Mouse (Mus musculus) adrenal gland, postnatal 25 days (tissue): Measurements from ENCODE around the gene Fyco1. TPM values are rescaled to one million over a fixed set of nuclear protein-coding genes. Genes with fewer than 3 reads are reported as not detected.
"Not testable (repeated sequence)": the region's sequence is repeated elsewhere in the genome, so short reads cannot be mapped to it uniquely, and the experiment has no call there.

Experiments
- DNase-seq: peaks from one replicate; pipeline ENCODE4 v3.0.0; 2021; ENCODE audit warnings: mixed read lengths
- total RNA-seq: library from RNA; stranded (reverse); gene quantifications from 2 replicates; pipeline ENCODE4 v1.2.3, GENCODE M21; 2021

Fyco1 gene
- total RNA-seq, 1 experiment from 2014 or later = 65.1 TPM

DNA sequence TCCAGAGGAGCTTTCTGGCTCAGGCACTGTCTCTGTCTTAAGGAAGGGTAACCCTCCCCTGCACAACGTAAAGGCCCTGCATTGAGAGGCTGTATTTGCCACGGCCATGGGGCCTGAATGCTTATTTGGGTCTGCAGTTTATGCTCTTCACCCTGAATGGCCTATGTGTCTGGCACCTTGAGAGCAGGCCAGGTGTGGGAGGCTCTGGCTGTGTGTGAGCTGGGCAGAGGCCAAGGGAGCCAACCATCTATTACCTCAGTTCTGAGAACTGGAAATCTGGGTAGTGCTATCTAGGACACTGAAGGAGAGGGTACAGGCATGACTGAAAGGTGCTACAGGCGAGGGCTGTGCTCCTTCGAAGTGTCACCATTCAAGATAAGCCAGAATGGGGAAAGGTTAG lies 36.9 kb downstream of the Fyco1 start:
- no peak for DNase-seq

DNA sequence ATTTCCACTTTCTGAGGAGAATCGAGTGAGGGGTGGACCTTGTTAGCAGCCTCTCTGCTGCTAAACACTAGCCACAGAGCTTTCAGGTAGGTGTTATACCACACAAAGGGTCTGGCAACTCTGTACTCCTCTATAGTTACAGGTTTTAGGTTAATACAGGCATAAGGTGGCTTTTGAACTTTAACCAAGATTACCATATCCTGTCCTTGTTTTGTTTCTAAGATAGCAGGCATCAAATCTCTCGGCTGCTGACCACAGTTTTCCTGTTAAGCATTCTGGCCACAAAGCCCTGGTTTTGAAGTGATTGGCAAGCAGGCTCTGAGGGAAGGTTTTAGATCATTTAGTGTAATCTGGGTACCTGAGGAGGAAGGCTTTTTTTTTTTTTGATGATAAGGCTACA lies 37.4 kb downstream of the Fyco1 start:
- no peak for DNase-seq

DNA sequence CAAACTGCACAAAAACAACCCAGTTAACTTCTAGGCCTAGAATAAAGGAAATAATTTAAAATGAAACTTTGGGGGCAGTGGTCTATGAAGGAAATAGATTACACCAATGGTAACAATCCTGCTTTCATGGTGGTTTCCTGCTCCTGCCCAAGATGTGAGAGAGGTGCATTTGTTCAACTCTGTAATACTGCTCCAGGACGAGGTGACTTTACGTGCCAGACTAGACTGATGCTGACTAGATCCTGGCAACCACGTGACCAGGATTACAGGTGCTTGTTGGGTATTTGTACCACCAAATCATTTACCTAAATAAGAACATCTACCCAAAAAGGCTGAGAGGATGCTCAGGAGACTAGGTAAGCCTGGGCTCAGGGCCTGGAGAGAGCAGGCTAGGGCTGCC lies 39.9 kb downstream of the Fyco1 start:
- no peak for DNase-seq

DNA sequence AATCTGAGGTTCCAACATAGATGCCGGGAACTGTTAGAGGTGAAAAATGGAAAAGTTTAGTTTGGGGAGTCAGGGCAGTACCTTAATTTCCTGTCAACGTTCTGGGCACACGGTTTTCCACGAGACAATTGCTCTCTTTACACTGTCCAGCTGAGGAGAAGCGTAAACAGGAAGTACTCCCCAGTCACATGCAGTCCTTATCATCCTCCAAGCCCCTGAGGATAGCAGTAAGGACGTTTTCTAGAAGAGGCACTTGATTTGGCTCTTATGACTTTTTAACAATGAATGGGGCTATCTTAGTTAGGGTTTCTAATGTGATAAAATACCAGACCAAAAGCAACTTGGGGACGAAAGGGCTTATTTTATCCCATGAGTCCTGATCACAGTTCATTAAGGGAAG lies 43.1 kb downstream of the Fyco1 start:
- DNase-seq = no peak

DNA sequence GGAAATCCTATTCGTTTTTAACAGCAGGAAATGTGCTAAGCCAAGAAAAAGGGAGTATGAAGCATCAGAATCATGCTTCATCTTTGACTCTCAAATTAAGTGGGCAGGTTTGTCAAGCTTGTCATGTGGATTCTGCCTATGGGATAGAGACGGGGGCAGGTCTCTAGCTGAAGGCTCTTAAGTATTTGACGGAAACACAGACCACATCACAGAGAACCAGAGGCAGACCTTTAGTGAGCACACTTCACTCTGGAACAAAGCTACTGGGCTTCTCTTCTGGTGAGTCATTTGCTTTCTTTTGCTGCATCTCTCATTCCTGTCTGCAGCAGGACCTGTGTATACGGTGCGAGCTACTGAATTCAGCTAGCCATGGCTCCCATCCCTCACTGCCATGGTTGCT lies 45.4 kb downstream of the Fyco1 start, which contains the start of gene Cxcr6:
Cxcr6 (plus strand) TSS at position 209 of the 400 bp plus-strand sequence.
- DNase-seq = no peak

DNA sequence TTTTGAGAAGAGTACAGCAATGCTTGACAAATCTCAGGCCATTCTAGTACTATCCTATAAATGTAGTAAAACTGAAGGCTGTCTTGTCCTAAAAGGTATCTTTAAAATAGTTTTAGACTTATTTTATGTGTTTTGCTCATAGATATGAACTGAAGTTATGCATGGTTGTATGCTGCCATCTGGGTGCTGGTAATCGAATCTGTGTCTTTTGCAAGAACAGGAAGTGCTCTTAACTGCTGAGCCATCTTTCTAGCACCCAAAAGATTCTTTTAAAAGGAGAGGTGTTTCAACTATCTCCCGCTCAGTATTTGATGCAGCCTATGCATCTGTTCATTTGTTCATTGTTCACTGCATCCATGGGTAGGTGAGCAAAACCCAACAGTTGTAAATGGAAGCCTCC lies 46.5 kb downstream of the Fyco1 start:
- DNase-seq = no peak

DNA sequence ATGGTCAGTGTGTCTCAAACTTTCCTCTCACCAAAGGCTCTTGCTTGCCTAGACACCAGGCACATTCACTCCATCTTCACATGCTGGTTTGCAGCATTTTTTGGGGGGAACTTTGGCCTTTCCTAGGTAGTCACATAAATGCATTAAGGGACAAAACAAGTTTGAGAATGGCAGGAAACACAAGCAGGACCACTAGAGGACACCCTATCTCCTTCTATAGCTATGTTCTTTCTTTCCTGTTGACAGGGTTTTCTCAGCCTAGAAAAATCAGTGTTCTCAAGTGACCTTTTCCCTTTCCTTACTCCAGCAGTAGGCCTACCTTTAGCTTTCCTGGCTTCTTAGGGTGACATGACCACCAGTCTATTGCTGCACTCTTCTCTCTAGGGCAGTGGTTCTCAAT lies 48.8 kb downstream of the Fyco1 start:
- no peak for DNase-seq

DNA sequence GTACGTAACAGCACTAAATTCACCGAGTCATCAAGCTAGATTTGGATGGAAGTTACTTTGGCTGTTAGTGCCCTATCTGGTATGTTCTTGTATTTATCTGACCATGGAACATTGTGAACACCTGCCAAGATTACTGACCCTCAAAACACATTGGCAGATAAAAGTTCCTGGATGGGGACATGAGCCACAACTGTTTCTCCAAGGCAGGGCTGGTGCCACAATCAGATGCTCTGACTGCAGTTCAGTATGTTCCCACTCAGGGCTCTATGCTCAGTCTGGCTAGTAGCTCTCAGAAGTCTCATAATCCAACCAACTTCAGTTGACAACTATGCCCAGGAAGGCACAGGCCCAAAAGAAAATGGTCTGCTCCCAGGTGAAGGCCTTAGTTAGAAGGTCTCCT lies 49.3 kb downstream of the Fyco1 start:
- DNase-seq = no peak

DNA sequence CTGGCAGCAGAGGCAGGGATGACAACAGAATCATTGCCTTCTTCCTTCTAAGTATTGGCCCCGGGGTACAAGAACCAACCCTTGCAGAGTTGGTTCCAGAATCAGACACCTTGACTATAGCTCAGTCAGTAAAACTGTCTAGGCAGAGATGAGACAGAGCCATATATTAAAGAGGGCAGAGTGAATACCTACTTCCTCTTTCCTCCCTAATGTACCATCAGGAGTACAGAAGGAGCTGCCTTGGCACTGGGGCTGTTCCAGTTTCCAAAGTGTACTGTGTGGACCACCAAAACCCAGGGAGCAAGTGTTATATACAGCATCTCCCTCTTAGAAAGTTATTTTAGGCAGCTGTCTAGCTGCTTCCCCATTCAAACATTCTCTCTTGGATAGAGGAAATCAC lies 50.2 kb downstream of the Fyco1 start:
- DNase-seq = no peak

DNA sequence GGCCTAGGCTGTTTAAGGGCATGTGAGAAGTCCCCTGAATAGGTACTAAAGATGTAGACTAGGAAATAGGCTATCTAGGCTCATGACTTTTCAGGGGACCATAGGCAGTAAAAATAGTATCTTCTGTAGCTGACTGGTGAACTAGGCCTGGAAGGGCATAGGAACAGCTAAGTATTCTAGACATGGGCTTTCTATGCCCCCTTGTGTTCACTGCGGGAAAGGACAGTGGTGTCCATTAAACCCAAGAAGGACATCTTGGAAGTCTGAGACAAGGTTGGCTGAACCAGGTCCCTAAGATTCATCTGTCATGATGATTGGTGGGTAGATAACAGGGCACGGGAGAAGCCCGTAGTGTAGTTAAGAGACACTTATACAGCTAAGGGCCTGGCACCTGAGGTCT lies 55.5 kb downstream of the Fyco1 start:
- peak; percentile 9 for DNase-seq

DNA sequence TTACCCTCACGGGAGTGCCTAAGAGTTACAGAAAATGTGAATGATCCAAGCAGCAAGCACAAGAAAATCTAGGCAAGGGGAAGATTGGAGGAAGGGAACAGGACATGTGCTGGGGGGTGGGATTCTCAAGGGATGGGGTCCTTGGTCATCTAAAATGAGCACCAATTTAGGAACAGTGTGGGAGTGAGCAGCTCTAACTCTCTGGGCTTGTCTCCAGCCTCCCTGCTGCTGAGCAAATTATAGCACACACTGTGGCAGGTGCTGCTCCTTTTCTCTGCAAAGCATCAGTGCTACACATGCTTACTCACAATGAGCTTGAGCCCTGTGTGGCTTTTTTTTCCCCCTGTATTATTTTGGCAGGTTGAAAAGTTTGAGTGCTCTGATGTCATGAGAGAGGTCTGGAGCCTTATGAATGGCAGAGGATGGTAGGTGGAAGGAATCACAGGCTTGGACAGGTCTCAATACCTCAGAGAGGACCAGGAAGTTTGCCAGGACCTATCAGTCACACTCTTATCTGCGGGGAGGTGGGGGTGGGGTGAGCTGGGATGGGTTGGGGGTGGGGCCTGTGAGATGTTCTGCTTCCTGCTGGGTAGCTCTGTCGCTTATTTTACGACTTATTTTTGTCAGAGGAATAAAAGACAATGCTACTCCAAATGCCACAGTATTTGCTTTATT lies 62.7 kb downstream of the Fyco1 start:
- DNase-seq = no peak

DNA sequence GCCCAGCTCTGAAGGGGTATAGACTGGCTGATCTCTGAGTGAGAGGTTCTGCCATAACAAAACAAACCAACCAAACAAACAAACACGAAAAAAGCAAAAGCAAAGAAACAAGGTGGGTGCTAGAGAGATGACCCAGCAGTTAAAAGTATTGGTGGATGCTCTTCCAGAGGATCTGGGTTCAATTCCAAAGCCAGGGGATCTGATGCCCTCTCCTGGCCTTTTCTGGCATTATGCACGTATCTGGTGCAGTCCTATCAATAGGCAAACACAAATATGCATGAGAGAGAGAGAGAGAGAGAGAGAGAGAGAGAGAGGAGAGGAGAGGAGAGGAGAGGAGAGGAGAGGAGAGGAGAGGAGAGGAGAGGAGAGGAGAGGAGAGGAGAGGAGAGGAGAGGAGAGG lies 78.4 kb downstream of the Fyco1 start:
- DNase-seq = not testable (repeated sequence)

DNA sequence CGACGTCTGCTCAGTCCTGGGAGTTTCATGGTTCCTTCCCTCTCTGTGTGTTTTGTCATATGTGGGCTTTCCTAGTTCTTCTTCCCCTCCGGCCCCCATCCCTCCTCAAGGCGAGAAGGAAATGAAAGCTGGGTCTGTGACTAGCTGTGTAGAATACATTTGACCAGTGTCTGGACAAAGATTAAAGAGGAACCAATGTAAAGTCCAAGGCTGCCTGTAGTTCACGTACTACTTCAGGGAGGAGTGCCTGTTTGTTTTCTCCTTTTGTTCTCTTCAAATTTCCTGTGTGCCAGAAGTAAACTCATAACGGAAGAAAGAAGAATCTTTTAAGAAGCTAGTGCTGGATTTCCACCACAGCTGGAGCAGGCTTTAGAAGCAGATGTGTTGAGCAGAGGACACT lies 82.2 kb downstream of the Fyco1 start:
- no peak for DNase-seq

DNA sequence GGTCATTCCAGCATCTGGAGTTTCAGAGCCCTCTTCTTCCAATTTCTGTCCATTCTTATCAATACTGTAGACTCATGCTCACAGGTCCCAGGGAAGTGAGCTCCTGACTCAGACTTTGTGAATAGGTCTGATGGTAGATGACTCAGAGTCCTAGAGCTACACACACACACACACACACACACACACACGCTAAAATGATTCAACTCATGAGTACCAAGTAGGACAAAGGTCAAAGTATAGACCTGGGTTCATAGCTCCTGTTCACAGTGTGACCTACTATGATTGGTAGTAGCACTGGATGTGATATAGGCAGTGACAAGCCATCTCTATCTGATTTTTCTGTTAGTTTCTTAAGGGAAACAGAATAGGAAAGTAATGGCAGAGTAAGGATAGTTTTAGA lies 83.3 kb downstream of the Fyco1 start:
- peak; percentile 17 for DNase-seq

DNA sequence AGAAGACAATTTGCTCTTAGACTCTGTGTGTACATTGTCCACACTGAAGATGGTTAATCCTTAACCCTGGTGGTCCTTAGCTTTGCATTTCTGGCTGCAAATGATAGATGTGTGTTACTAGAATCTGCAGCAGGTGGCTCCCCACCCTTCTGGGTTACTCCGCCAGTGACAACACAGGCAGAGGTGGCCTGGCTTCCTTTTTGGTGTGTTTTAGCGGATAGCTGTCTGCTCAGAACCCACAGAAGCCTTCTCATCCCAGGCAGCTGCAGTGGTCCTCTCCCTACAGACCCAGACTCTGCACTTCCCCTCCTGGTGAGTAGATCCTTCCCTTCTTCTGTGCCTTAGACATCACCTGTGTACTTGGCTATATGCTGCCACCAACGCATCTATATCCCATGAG lies 84.7 kb downstream of the Fyco1 start:
- DNase-seq = no peak

DNA sequence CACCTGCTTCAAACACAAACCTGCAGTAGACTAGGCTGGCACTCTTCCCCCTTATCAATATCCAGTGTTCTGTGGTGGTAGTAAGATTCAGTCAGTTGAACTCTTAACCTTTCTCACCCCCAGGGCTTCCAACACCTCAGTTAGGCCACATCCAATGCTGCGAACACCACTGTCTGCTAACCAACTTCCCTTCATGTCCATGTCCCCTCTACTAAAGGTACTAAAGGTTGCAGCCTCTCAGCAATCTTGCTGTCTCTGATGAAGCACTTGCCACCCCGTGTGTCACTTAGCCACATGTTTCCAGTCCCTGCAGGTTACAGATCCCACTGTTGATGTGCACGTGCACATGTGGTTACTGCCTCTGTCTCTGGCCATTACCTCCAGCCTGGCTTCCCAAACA lies 87.9 kb downstream of the Fyco1 start:
- DNase-seq = no peak

DNA sequence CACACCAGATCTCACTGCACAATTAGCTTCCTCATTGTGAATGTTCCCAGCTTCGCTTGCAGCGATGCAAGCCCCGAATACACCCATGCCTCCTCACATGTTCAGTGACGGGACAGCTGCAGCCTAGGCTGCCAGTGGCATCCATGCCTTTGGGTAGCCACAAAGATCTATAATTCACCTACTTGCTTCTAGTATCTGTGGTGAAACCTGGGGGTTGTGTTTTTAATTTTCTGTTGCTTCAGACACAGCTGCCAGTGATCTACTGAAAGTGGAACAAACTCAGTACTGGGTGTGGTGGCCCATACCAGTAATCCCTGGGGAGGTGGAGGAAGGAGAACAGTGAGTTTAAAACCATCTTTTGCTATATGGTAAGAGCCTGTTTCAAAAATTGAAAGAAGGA lies 88.8 kb downstream of the Fyco1 start:
- no peak for DNase-seq

DNA sequence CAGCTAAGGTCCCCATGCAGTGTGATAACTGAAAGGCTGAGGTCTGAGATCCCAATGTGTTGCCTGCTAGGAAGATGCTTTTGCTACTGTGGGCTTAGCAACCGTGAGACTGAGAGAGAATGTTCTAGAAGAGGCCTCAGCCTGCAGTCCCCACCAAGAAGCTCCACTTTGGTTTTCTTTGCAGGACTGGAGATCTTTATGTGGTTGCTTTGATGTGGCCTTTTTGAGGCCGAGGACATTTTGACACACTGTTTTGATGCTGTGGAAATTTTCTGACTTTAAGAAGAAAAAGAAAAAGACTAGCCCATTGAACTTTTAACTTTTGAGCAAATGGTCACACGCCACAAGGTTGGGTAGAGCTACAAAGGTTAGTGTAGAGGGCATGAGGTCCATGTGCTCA lies 90.9 kb downstream of the Fyco1 start:
- DNase-seq = no peak

DNA sequence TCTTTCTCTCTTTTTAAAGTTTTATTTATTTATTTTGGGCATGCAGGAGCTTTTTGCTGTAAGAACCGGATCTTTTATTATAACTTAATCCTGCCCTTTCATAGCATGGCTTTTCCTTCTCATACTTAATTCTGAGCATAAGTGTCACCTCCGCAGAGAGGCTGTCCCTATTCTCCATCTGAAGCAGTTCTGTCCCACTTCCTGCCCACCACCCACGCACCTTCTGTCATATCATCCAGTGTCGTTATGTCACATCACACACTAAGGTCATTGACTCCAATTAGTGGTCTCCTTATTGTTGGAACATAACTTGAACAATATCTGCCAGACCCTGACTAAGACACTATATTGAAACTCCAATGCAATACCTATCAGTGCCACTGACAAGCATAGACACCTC lies 93.1 kb downstream of the Fyco1 start:
- DNase-seq = no peak

DNA sequence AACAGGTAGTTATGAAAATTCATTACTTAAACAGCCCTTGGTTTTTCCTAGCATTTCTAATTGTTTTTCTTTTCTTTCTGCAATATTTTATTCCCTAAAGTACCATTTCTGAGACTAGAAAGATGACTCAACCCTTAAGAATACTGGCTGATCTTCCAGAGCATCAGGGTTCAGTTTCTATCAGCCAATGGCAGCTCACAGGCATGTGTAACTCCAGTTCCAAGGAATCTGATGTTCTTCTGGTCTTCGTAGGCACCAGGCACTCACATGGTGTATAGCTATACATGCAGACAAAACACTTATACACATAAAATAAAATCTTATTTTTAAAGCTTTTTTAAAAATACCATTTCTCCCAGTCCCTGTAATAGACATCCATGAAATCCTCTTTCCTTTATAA lies 93.5 kb downstream of the Fyco1 start:
- no peak for DNase-seq

DNA sequence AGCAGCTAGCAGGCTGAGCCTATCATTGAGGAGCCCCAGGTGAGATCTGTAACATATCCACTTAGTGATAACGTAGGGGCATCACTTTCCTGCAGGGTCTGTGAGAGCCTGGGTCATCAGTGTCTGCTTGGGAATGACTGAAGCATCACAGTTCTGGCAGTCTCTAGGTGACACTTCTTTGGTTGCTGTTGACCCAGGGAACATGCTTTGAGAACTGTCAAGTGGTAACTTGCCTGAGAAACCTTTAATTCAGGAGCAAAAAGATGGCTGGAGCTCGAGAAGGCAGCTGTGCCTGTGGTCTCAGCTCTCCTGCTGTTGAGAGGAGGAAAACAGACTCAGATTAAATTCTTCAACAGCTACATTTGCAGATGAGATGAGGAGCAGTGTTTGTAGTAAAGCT lies 94.4 kb downstream of the Fyco1 start:
- DNase-seq = no peak

DNA sequence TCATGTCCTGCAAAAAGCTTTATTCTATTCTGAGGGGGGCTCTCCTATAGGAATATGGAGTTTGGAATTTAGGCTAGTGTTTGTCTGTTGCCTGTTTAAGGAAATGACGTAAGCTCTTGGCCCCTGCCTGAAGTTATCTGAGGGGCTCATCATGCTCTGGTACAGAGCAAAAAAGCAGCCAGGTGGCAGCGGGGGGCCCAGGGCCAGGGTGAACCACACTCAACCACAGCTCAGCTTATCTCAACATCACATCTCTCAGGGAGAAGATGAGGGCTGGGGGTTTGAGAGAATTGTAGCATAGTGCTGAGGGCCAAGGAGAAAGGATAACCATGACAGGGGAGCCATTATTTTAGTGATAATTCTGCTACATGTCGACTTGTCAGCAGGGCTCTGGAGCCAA lies 94.9 kb downstream of the Fyco1 start:
- DNase-seq = no peak

DNA sequence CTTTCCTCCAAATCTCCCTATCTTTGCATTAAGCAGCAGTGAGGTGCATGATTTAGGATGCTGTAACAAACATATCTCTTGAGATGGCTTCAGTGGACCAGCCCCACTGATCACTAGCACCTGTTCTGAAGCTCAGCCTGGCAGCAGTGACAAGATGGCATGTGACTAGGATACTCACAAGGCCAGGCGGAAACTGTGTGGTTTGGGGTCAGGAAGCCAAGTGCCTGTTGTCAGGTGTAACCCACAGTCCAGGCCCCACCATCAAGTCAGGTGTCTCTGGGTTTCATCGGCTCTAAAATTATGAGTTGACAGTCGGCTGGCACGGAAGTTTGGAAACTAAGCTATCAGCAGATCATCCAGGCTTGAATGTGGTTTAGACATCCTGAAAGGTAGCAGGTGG lies 97.4 kb downstream of the Fyco1 start:
- no peak for DNase-seq

DNA sequence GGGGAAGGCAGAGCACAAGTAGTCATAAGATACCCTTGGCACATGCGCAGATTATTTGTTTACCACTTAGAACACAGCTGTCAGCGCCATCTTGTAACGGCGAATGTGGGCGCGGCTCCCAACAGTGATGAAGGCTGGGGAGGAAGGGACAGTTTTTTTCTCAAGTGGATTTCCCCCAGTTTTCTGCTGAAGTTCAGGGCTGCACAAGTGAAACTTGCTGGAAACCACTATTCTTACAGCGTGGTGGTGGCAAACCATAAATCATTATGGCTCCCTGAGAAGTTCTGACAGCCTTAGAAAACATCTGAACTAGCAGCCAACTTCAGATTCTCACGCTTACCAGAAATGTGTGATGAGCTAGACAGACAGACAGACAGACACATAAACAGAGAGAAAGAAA lies 102.0 kb downstream of the Fyco1 start:
- DNase-seq = not testable (repeated sequence)

DNA sequence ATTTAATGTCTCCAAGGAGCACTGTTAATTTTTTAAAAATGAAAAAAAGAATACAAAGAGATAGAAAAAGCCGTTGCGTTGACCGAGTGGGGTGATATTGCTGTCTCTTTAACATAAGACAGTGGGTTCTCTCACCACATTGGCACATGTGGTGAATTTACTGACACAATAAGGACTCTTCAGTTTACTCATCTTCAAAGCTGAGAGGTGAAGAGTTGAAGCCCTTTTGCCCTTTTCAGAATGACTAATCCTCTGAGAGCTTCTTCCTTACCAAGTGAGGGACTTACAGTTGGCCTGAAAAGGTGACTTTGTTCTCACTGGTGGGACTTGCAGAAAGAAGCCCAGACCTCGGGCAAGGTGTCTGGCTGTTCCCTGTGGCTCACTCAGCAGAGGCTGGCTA lies 110.9 kb downstream of the Fyco1 start:
- no peak for DNase-seq
